ENCODE assay signal across 9 mouse cellular contexts in the genomic region with DNA sequence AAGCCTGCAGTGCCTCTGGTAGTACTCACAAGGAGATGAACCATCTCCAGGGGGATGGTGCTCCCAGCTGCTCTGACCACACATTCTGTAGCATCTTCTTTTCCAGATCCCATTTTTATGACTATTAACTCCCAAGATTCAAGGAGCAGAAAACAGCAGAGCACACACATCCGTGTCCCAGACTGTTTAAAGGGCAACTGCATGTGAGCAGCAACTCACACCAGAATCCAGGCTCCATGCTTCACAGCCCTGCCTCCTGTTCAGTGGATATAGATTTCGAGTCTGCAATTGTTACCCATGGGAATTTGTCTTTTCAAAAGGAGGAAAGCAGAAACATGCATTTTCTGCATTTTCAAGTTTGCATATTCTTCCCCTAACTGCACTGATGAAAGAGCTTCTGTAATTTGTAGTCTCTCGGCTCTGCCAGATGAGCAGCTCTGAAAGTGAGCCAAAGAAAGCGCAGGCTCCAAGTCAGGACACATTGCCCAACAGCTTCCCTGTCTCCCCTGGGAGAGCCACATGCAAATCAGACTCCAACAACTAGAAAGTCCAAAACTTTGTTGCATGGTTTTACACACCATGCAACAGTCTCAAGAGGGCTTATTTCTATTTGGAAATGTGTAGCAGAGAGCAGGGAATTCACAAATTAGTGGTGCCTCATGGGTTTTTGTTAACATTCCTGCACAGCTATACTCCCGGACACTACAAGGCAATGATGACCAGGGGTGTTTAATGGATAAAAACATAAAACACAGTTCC.
DNase-seq lines count a peak whose midpoint lies in the region; ATAC-seq lines count a peak whose summit lies in the region.
"Had no signal": no experiment of that assay in that cellular context is flagged by ENCODE, and none has a peak within 500 bp of the region (broad histone marks: within the 10 kb centered on the region; RNA-seq: fewer than 3 reads in every experiment).

No protein-coding gene starts in this region.

- no peak overlapping the region for H3K27ac ChIP-seq in intestine, embryonic 15.5 days
- H3K27ac ChIP-seq: limb, embryonic 15.5 days had no signal

- no peaks in the 10 kb centered on the region for H3K27me3 ChIP-seq in intestine, embryonic 15.5 days (replicated peaks)
- H3K27me3 ChIP-seq: limb, embryonic 15.5 days had no signal

- H3K9ac ChIP-seq in intestine, embryonic 15.5 days: no peak overlapping the region
- H3K9ac ChIP-seq: limb, embryonic 15.5 days had no signal

- no peak overlapping the region for H3K4me2 ChIP-seq in intestine, embryonic 15.5 days (replicated peaks)
- H3K4me2 ChIP-seq: limb, embryonic 15.5 days had no signal

- ATAC-seq in intestine, embryonic 15.5 days: no peak
- no peak for ATAC-seq in megakaryocyte-erythroid progenitor cell, adult 5-6 weeks (replicated peaks; ENCODE audit: low FRiP score, low TSS enrichment, poor library complexity, severe bottlenecking)

- intact Hi-C loops in heart, postnatal 25 days (cut with DNase I): no loop called here

- H3K4me1 ChIP-seq in intestine, embryonic 15.5 days (replicated peaks): no peaks in the 10 kb centered on the region

- no peaks in the 10 kb centered on the region for H3K36me3 ChIP-seq in intestine, embryonic 15.5 days
- H3K36me3 ChIP-seq: limb, embryonic 15.5 days had no signal

- DNase-seq in embryo, embryonic 11 days: peak; percentile 19
- DNase-seq in embryo, embryonic 10 days (ENCODE audit: low spot score): no peak
- peak; percentile 15 for DNase-seq in right cerebral cortex, postnatal 4 days
- no peak for DNase-seq in right cerebral cortex, postnatal 25 days
- DNase-seq in heart, postnatal 25 days (ENCODE audit: low spot score): peak; percentile 55
- peak; percentile 60 for DNase-seq in lung, postnatal 10 days

- no peaks in the 10 kb centered on the region for H3K9me3 ChIP-seq in intestine, embryonic 15.5 days
- H3K9me3 ChIP-seq: limb, embryonic 15.5 days had no signal

- WGBS in intestine, embryonic 15.5 days: 52% methylated on average over 5 of the region's 5 CpGs

- no peak overlapping the region for H3K4me3 ChIP-seq in intestine, embryonic 15.5 days (replicated peaks)
- H3K4me3 ChIP-seq: limb, embryonic 15.5 days had no signal

Comparison
In these comparisons a context has a peak if more than half of its experiments do, and no peak if none do; other contexts are left out.
1. DNase-seq: peak in embryo, embryonic 11 days (single experiment), right cerebral cortex, postnatal 4 days (single experiment), heart, postnatal 25 days (single experiment) and lung, postnatal 10 days (single experiment); none in embryo, embryonic 10 days (single experiment) and right cerebral cortex, postnatal 25 days (single experiment).